Mouse (Mus musculus) liver, embryonic 14.5 days (tissue): ENCODE data around the gene Dbx2. TPM values are rescaled to one million over a fixed set of nuclear protein-coding genes. Genes with fewer than 3 reads are reported as not detected.

Experiments used
- ATAC-seq: fragments of 200-750 bp; cut with Nextera tagmentation; 2 replicates; pipeline ENCODE4 v1.8.0; 2017; ENCODE audit warnings: moderate number of reproducible peaks, mild to moderate bottlenecking, moderate library complexity; ENCODE audit not compliant: insufficient read depth
- DNase-seq, 3 experiments: peaks; one replicate each; pipeline ENCODE4 v3.0.0-alpha.2; 2012 to 2013; ENCODE audit warnings: low read depth in 3 of 3, low spot score in 3 of 3
- H3K27ac ChIP-seq: fragments of 300-500 bp; sonication (generic); 2 replicates; pipeline ENCODE4 v1.5.1; 2014; ENCODE audit warnings: moderate library complexity, mild to moderate bottlenecking, control low read depth, inconsistent platforms
- H3K27me3 ChIP-seq: fragments of 300-500 bp; sonication (generic); 2 replicates; pipeline ENCODE4 v1.6.1; 2014; ENCODE audit warnings: mild to moderate bottlenecking, low read length, moderate library complexity; ENCODE audit not compliant: control insufficient read depth, insufficient read depth
- H3K36me3 ChIP-seq: fragments of 300-500 bp; sonication (generic); replicated peaks from 2 replicates; pipeline ENCODE4 v1.6.1; 2014; ENCODE audit warnings: low read depth; ENCODE audit not compliant: control insufficient read depth, insufficient read depth
- H3K4me1 ChIP-seq, 2 experiments: fragments of 200-500 bp in 1 of 2; fragments of 300-500 bp in 1 of 2; sonication (generic) in 1 of 2; replicated peaks; 2 replicates each; pipeline ENCODE4 v1.6.1; 2012 to 2014; ENCODE audit warnings: antibody characterized with exemption in 1 of 2, inconsistent platforms in 1 of 2, low read length in 1 of 2; ENCODE audit not compliant: control insufficient read depth in 2 of 2, insufficient read depth in 2 of 2
- H3K4me2 ChIP-seq: fragments of 300-500 bp; sonication (generic); 2 replicates; pipeline ENCODE4 v1.6.1; 2014; ENCODE audit warnings: low read depth, mild to moderate bottlenecking, control low read depth, moderate library complexity
- H3K4me3 ChIP-seq, 2 experiments: fragments of 200-500 bp in 1 of 2; fragments of 300-500 bp in 1 of 2; sonication (generic) in 1 of 2; 2 replicates each; pipeline ENCODE4 v1.5.1; 2012 to 2014; ENCODE audit warnings: low read depth in 2 of 2, low read length in 2 of 2, mild to moderate bottlenecking in 2 of 2, control low read depth in 1 of 2, inconsistent platforms in 1 of 2, moderate library complexity in 1 of 2; ENCODE audit not compliant: insufficient read depth in 1 of 2
- H3K9ac ChIP-seq: fragments of 300-500 bp; sonication (generic); replicated peaks from 2 replicates; pipeline ENCODE4 v1.6.1; 2014; ENCODE audit warnings: mild to moderate bottlenecking, control low read depth, moderate library complexity
- H3K9me3 ChIP-seq: fragments of 300-500 bp; sonication (generic); 2 replicates; pipeline ENCODE4 v1.6.1; 2016; ENCODE audit warnings: low read length, mixed read lengths; ENCODE audit not compliant: control insufficient read depth
- CTCF ChIP-seq: IDR thresholded peaks from 2 replicates; pipeline ENCODE4 v1.5.1; 2016; ENCODE audit warnings: antibody characterized with exemption, low read depth, control low read depth
- EP300 ChIP-seq: IDR thresholded peaks from 2 replicates; pipeline ENCODE4 v1.6.1; 2016; ENCODE audit warnings: antibody characterized with exemption, low read depth
- WGBS: fragments of 180-500 bp; shearing (Covaris S2); extraction: QIAGEN DNeasy Blood & Tissue Kit; methylation state at CpG from one replicate; pipeline ENCODE4 v1.1.7; 2014; ENCODE audit not compliant: insufficient replicate concordance; 5-methylcytosine and 5-hydroxymethylcytosine counted together
- polyA plus RNA-seq, 2 experiments: library from polyadenylated mRNA; depleted of rRNA in 1 of 2; stranded (reverse) in 1 of 2; unstranded in 1 of 2; fragments of >200 nt; fragmentation: Nextera tagmentation in 1 of 2; extraction: Ambion mirVana in 1 of 2; gene quantifications; 2 replicates each; pipeline versions ENCODE4 v1.2.1 to v1.2.3; 2012 to 2014

Gene Dbx2
- polyA plus RNA-seq, 2 experiments = not detected

DNA sequence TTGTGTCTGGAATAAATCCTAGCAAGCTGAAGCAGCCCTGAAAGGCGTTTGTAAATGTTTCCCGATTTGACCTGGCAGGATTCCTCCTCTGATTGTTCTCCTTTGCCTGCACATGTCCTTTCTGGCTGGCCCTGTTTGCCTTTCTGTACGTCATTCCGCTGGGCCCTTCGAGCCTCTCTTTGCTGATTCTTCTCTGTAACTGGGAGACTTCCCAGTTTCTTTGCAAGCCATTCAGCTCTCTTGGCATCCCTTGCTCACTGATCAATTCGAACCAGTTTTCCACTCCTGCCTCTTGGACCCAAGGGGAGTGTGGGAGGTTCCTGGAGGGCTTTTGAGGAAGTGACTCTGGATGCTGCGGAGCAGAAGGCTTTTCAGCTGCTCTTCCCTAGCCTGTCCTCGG lies 11.4 kb upstream of the Dbx2 start:
- no peak overlapping the region for H3K27ac ChIP-seq

DNA sequence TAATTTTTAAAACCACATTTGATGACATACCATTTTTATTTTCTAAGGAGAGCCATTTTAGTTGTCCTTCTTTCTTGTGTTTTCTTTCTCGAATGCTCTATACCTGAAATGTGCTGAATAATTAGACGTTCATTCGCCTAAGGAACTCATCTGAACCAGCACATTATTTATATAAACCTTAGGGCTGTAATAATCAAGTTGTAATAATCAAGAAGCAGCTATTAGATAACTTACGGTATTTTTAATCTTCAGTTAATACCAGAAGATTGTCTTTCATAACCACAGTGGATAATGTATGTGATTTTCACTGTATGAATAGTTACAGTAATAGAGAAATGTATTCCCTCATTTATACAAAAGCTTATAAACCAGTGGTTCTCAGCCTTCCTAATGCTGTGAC lies 9.2 kb upstream of the Dbx2 start:
- Histone ChIP-seq H3K36me3 (no peaks in the 10 kb centered on the region), H3K4me1 (peaks cover 0 to 5% of the 10 kb centered on the region in 2 experiments; a peak in 1 of 4 replicates), H3K9ac (no peak overlapping the region), H3K27me3 (no peaks in the 10 kb centered on the region), H3K27ac (no peak overlapping the region), H3K4me2 (no peak overlapping the region), H3K9me3 (no peaks in the 10 kb centered on the region), H3K4me3 (no peak overlapping the region)
- no peak for ATAC-seq
- TF ChIP-seq CTCF (no peak), EP300 (no peak)
- 68% methylated on average over 4 of the region's 4 CpGs for WGBS
- DNase-seq = no peak

More for the DNA sequence above, 11.4 kb upstream of the Dbx2 start:
- Histone ChIP-seq H3K9ac (no peak overlapping the region), H3K4me1 (no peaks in the 10 kb centered on the region), H3K4me3 (no peak overlapping the region), H3K9me3 (no peaks in the 10 kb centered on the region), H3K36me3 (no peaks in the 10 kb centered on the region), H3K4me2 (no peak overlapping the region), H3K27me3 (no peaks in the 10 kb centered on the region)
- DNase-seq = no peak
- 29% methylated on average over 8 of the region's 8 CpGs for WGBS
- ATAC-seq = no peak
- TF ChIP-seq EP300 (no peak), CTCF (no peak)

DNA sequence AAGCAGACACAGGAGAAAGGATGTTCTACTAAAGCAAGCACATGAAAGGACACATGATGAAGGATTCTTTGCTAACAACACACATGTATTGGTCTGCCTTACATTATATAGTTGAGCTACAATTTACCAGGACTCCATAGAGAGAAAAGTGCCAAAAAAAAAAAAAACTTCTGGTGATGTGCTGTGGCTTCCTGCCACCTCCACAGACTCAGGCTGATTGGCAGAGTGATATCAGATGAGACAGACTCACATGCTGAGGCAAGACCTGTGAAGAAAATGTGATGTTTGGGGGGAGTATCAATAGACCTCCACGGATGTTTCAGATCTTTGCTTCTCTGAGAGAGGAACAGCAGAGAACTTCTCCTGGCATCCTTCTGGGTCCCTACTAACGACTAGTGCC lies 6.0 kb upstream of the Dbx2 start:
- ATAC-seq = no peak
- Histone ChIP-seq H3K9ac (no peak overlapping the region), H3K4me1 (peaks cover 0 to 5% of the 10 kb centered on the region in 2 experiments; a peak in 1 of 4 replicates), H3K27me3 (no peaks in the 10 kb centered on the region), H3K4me3 (no peak overlapping the region), H3K36me3 (no peaks in the 10 kb centered on the region), H3K9me3 (no peaks in the 10 kb centered on the region), H3K27ac (no peak overlapping the region), H3K4me2 (no peak overlapping the region)
- no peak for DNase-seq
- TF ChIP-seq EP300 = no peak
- TF ChIP-seq CTCF = no peak
- 40% methylated on average over 2 of the region's 2 CpGs for WGBS

GRCm38 (mm10) chr15:95660368-95660767 lies 4.6 kb upstream of the Dbx2 start:
- no peak overlapping the region for H3K9ac ChIP-seq

GRCm38 (mm10) chr15:95654211-95654897 lies 1.4 kb downstream of the Dbx2 start:
- H3K9ac ChIP-seq = no peak overlapping the region
- no peaks in the 10 kb centered on the region for H3K4me1 ChIP-seq
- H3K27me3 ChIP-seq = peaks cover 43% of the 10 kb centered on the region
- H3K4me2 ChIP-seq = no peak overlapping the region
- H3K27ac ChIP-seq = no peak overlapping the region
- ATAC-seq = no peak
- H3K4me3 ChIP-seq = no peak overlapping the region
- H3K9me3 ChIP-seq = no peaks in the 10 kb centered on the region
- TF ChIP-seq EP300 (no peak), CTCF (no peak)
- DNase-seq = no peak
- no peaks in the 10 kb centered on the region for H3K36me3 ChIP-seq
- WGBS = 6% methylated on average over 49 of the region's 49 CpGs

More at GRCm38 (mm10) chr15:95660368-95660767, 4.6 kb upstream of the Dbx2 start:
- no peaks in the 10 kb centered on the region for H3K9me3 ChIP-seq
- no peak overlapping the region for H3K4me3 ChIP-seq
- no peak overlapping the region for H3K4me2 ChIP-seq
- DNase-seq (peak; percentile 33 to 61 (median 44)), ATAC-seq (peak; percentile 94)
- no peaks in the 10 kb centered on the region for H3K36me3 ChIP-seq
- H3K4me1 ChIP-seq = peaks cover 0 to 5% of the 10 kb centered on the region in 2 experiments; a peak in 1 of 4 replicates
- H3K27ac ChIP-seq = no peak overlapping the region
- WGBS = 40% methylated on average over 5 of the region's 5 CpGs
- no peak for TF ChIP-seq CTCF
- peak; percentile 81 for TF ChIP-seq EP300
- peaks cover under 1% of the 10 kb centered on the region; the same call in 1 of the 2 replicates for H3K27me3 ChIP-seq
